ENCODE assay signal across 8 mouse cellular contexts in the genomic region with DNA sequence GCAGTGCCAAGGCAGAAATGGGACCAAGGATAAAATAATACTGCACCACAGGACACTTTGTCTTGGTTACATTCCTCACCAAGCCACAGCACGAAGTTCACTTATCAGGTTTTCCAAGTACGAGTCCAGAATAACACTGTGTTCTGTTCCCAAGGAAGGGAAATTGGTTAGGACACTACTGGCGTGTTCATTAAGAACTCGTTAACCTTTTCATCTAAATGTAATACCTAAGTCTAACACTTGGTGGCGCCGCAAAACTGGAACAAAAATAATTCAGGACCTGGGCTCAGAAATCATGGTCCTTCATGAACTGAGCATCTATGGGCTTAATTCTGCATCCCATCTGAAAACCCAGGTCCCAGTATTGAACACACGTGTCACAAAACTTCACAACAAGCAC. TPM values are rescaled to one million over a fixed set of nuclear protein-coding genes. Genes with fewer than 3 reads are reported as not detected.
DNase-seq lines count a peak whose midpoint lies in the region; ATAC-seq lines count a peak whose summit lies in the region.

No protein-coding gene starts in this region.

- no peaks in the 10 kb centered on the region for H3K9me3 ChIP-seq in forebrain, embryonic 14.5 days (replicated peaks; ENCODE audit: control insufficient read depth, low read length)
- no peaks in the 10 kb centered on the region for H3K9me3 ChIP-seq in forebrain, embryonic 13.5 days (replicated peaks)
- no peaks in the 10 kb centered on the region for H3K9me3 ChIP-seq in midbrain, embryonic 10.5 days (replicated peaks)
- H3K9me3 ChIP-seq in midbrain, embryonic 13.5 days: no peaks in the 10 kb centered on the region

- peaks cover 32% of the 10 kb centered on the region for H3K36me3 ChIP-seq in forebrain, embryonic 14.5 days (ENCODE audit: control insufficient read depth, insufficient read depth, low read length)
- H3K36me3 ChIP-seq in forebrain, embryonic 13.5 days (ENCODE audit: poor library complexity, severe bottlenecking): peaks cover 47% of the 10 kb centered on the region
- H3K36me3 ChIP-seq in midbrain, embryonic 10.5 days: peaks cover 63% of the 10 kb centered on the region
- H3K36me3 ChIP-seq in midbrain, embryonic 13.5 days: peaks cover 40% of the 10 kb centered on the region

- 14% methylated on average over 7 of the region's 7 CpGs for WGBS in forebrain, embryonic 14.5 days
- 15% methylated on average over 7 of the region's 7 CpGs for WGBS in forebrain, embryonic 13.5 days
- WGBS in midbrain, embryonic 10.5 days: 25% methylated on average over 7 of the region's 7 CpGs
- WGBS in midbrain, embryonic 13.5 days: 25% methylated on average over 7 of the region's 7 CpGs

- peaks cover 8% of the 10 kb centered on the region for H3K4me1 ChIP-seq in forebrain, embryonic 14.5 days (ENCODE audit: control insufficient read depth, insufficient read depth, low read length)
- peaks cover 17% of the 10 kb centered on the region for H3K4me1 ChIP-seq in forebrain, embryonic 13.5 days
- peaks cover 12% of the 10 kb centered on the region for H3K4me1 ChIP-seq in midbrain, embryonic 10.5 days
- peaks cover 17% of the 10 kb centered on the region for H3K4me1 ChIP-seq in midbrain, embryonic 13.5 days (replicated peaks)

- no peak overlapping the region for H3K4me3 ChIP-seq in forebrain, embryonic 14.5 days (ENCODE audit: low read depth, low read length)
- no peak overlapping the region for H3K4me3 ChIP-seq in forebrain, embryonic 13.5 days
- no peak overlapping the region for H3K4me3 ChIP-seq in midbrain, embryonic 10.5 days
- H3K4me3 ChIP-seq in midbrain, embryonic 13.5 days (replicated peaks): no peak overlapping the region

- no peaks in the 10 kb centered on the region for H3K27me3 ChIP-seq in forebrain, embryonic 14.5 days (replicated peaks; ENCODE audit: control insufficient read depth, insufficient read depth, low read length)
- H3K27me3 ChIP-seq in forebrain, embryonic 13.5 days: no peaks in the 10 kb centered on the region
- H3K27me3 ChIP-seq in midbrain, embryonic 10.5 days (ENCODE audit: low read depth, poor library complexity, severe bottlenecking): no peaks in the 10 kb centered on the region
- no peaks in the 10 kb centered on the region for H3K27me3 ChIP-seq in midbrain, embryonic 13.5 days

- DNase-seq in forebrain, embryonic 14.5 days (ENCODE audit: low spot score): peak; percentile 85
- peak; percentile 35 for DNase-seq in midbrain, embryonic 10.5 days (ENCODE audit: low spot score)
- peak; percentile 83 for DNase-seq in ZHBTc4 (ENCODE audit: low read depth, low spot score)
- DNase-seq in fibroblast of lung, adult 2 months (ENCODE audit: low read depth): peak; percentile 35
- peak; percentile 91 for DNase-seq in lung, postnatal 36 days

- no peak for ATAC-seq in forebrain, embryonic 14.5 days
- ATAC-seq in forebrain, embryonic 13.5 days: no peak
- no peak for ATAC-seq in midbrain, embryonic 13.5 days
- ATAC-seq in inflammation-experienced regulatory T-cells, adult 6 months: no peak

- H3K9ac ChIP-seq in forebrain, embryonic 14.5 days (ENCODE audit: low read length): no peak overlapping the region
- no peak overlapping the region for H3K9ac ChIP-seq in forebrain, embryonic 13.5 days
- no peak overlapping the region for H3K9ac ChIP-seq in midbrain, embryonic 13.5 days (replicated peaks)

- H3K4me2 ChIP-seq in forebrain, embryonic 14.5 days (ENCODE audit: low read length): no peak overlapping the region
- no peak overlapping the region for H3K4me2 ChIP-seq in forebrain, embryonic 13.5 days
- H3K4me2 ChIP-seq in midbrain, embryonic 13.5 days (replicated peaks): no peak overlapping the region

- H3K27ac ChIP-seq in forebrain, embryonic 14.5 days (ENCODE audit: low read depth, low read length): no peak overlapping the region
- no peak overlapping the region for H3K27ac ChIP-seq in forebrain, embryonic 13.5 days
- no peak overlapping the region for H3K27ac ChIP-seq in midbrain, embryonic 10.5 days (replicated peaks)
- no peak overlapping the region for H3K27ac ChIP-seq in midbrain, embryonic 13.5 days

RNA-seq across cellular contexts. Expression of gene Ascc1, which starts 5.0 kb away (rescaled TPM):
- polyA plus RNA-seq in forebrain, embryonic 14.5 days (2014; fragmentation: Nextera tagmentation; extraction: Ambion mirVana): 45.4 and 50.2 TPM in 2 replicates
- polyA plus RNA-seq in forebrain, embryonic 13.5 days (2015; fragmentation: Nextera tagmentation; extraction: Ambion mirVana): 42.1 and 43.1 TPM in 2 replicates
- polyA plus RNA-seq in midbrain, embryonic 10.5 days (2016; fragmentation: Nextera tagmentation; extraction: Ambion mirVana): 34.4 and 35.5 TPM in 2 replicates
- 49.5 and 50.6 TPM in 2 replicates for polyA plus RNA-seq in midbrain, embryonic 13.5 days (2015; fragmentation: Nextera tagmentation; extraction: Ambion mirVana)
- polyA plus RNA-seq in inflammation-experienced regulatory T-cells, adult 6 months (2017; shearing (Covaris generic)): 10 to 100 TPM; 33.7 to 57.6 (median 44.3) TPM

RNA-seq across cellular contexts. Expression of gene Anapc16, which starts 5.3 kb away (rescaled TPM):
- polyA plus RNA-seq in forebrain, embryonic 14.5 days (2014; fragmentation: Nextera tagmentation; extraction: Ambion mirVana): 96.5 and 99.7 TPM in 2 replicates
- 122 TPM in 2 replicates for polyA plus RNA-seq in forebrain, embryonic 13.5 days (2015; fragmentation: Nextera tagmentation; extraction: Ambion mirVana)
- polyA plus RNA-seq in midbrain, embryonic 10.5 days (2016; fragmentation: Nextera tagmentation; extraction: Ambion mirVana): 111 and 113 TPM in 2 replicates
- 121 TPM in 2 replicates for polyA plus RNA-seq in midbrain, embryonic 13.5 days (2015; fragmentation: Nextera tagmentation; extraction: Ambion mirVana)
- polyA plus RNA-seq in inflammation-experienced regulatory T-cells, adult 6 months (2017; shearing (Covaris generic)): 10 to 100 TPM; 89.0 to 99.4 (median 91.1) TPM

RNA-seq across cellular contexts. Expression of gene Ddit4, which starts 46.0 kb away (rescaled TPM):
- polyA plus RNA-seq in forebrain, embryonic 14.5 days (2014; fragmentation: Nextera tagmentation; extraction: Ambion mirVana): 10.2 and 11.1 TPM in 2 replicates
- 69.3 and 71.3 TPM in 2 replicates for polyA plus RNA-seq in forebrain, embryonic 13.5 days (2015; fragmentation: Nextera tagmentation; extraction: Ambion mirVana)
- 31.8 and 31.9 TPM in 2 replicates for polyA plus RNA-seq in midbrain, embryonic 10.5 days (2016; fragmentation: Nextera tagmentation; extraction: Ambion mirVana)
- 48.5 and 58.7 TPM in 2 replicates for polyA plus RNA-seq in midbrain, embryonic 13.5 days (2015; fragmentation: Nextera tagmentation; extraction: Ambion mirVana)
- polyA plus RNA-seq in inflammation-experienced regulatory T-cells, adult 6 months (2017; shearing (Covaris generic)): 10 to 100 TPM; 11.5 to 25.9 (median 14.4) TPM

Comparison
In these comparisons a context has a peak if more than half of its experiments do, and no peak if none do; other contexts are left out.
1. DNase-seq: peak in every context shown above with its lines; median percentile 91 in lung, postnatal 36 days; 85 in forebrain, embryonic 14.5 days; 83 in ZHBTc4; 35 in midbrain, embryonic 10.5 days; 35 in fibroblast of lung, adult 2 months.